Mouse (Mus musculus) megakaryocyte, adult 5-6 weeks (primary cell): ENCODE data around the gene Plin5. TPM values are rescaled to one million over a fixed set of nuclear protein-coding genes. Genes with fewer than 3 reads are reported as not detected.
"Not testable (repeated sequence)": the region's sequence is repeated elsewhere in the genome, so short reads cannot be mapped to it uniquely, and the experiment has no call there.

Experiments used
- ATAC-seq: 2 replicates; pipeline ENCODE4 v1.8.0; 2016; ENCODE audit warnings: mild to moderate bottlenecking, inconsistent platforms; ENCODE audit not compliant: poor library complexity, severe bottlenecking
- total RNA-seq, 2 experiments: library from RNA; stranded (forward) in 1 of 2; stranded (reverse) in 1 of 2; fragments of 153-499, 151-499 nt in 1 of 2; fragments of 221-1000, 200-1000 nt in 1 of 2; gene quantifications; 2 replicates each; pipeline versions ENCODE4 v1.2.3 to v1.2.4; 2015 to 2017

The Plin5 gene
- total RNA-seq, 2 experiments from 2014 or later, result 0.18 TPM; not detected in 1

GRCm38 (mm10) chr17:56108334-56109044 lies 8.9 kb downstream of the Plin5 start:
- ATAC-seq, result no peak

DNA sequence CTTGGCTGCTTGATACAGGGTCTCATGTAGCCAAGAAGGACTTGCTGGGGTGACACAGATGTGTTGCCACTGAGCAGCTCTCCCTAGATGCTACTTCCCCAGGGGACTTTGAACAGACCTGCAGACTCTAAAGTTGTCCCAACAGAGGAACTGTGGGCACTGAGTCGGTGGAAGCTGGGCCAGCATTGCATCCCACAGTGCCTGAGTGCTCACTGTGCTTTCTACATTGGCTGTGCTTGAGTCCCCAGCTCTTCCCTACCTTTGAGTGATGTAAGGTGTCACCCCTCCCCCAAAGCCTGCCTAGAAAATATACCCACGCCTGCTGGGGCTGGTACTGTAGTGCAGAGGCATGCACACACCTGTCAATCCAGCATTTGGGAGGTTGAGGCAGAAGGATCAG lies 9.7 kb downstream of the Plin5 start:
- no peak for ATAC-seq

DNA sequence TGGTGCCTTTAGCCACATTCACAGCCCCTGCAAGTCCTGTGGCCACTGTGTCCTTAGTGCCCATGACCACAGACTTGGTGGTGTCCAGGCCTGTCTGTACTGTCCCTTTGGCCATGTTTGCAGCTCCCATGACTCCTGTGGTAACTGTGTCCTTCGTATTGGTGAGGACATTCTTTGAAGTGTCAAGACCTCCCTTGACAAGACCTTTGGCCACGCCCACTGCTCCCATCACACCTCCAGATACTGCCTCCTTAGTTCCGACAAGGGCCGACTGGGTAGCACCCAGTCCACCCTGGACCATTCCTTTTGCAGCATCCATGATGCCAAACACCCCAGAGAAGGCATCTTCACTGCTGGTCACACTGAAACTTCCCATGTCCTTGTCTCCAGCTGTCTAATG lies 10.4 kb downstream of the Plin5 start:
- no peak for ATAC-seq

GRCm38 (mm10) chr17:56106436-56106835 lies 11.0 kb downstream of the Plin5 start:
- not testable (repeated sequence) for ATAC-seq

DNA sequence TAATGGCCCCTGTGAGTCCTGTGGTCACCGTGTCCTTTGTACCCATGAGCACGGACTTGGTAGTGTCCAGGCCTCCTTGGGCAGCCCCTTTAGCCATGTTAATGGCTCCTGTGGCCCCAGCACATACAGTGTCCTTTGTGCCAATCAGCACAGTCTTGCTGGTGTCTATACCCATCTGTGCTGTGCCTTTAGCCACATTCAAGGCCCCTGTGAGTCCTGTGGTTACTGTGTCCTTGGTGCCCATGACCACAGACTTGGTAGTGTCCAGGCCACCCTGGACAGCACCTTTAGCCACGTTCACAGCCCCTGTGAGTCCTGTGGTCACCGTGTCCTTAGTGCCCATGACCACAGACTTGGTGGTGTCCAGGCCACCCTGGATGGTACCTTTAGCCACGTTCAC lies 12.6 kb downstream of the Plin5 start:
- not testable (repeated sequence) for ATAC-seq

DNA sequence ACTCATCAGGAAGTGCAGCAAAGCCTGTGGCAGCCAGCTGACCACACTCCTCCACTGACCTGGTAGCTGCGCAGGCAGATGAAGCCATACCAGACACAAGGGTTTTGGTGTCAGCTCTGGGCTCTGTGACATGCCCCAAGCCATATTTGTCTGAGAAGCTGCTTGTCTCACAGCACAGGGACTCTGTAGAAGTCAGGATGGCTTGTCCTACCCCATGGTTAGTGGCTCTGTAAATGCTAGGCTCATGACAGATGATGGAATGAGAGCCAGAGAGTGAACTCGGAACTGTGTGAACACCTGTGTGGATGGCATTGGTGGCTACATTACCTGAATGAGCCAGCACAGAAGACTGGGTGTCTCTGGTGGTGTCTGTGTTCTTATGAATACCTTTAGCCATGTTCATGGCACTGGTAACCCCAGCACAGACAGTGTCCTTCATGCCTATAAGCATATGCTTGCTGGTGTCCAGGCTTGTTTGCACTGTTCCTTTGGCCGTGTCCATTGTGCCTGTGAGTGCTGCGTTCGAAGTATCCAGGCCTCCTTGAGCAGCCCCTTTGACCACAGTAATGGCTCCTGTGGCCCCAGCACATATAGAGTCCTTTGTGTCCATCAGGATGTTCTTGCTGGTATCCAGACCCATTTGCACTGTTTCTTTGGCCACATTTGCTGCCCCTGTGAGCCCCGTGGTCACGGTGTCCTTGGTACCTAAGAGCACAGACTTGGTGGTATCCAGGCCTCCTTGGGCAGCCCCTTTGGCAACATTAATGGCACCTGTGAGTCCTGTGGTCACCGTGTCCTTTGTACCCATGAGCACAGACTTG lies 13.7 kb downstream of the Plin5 start:
- no peak for ATAC-seq

DNA sequence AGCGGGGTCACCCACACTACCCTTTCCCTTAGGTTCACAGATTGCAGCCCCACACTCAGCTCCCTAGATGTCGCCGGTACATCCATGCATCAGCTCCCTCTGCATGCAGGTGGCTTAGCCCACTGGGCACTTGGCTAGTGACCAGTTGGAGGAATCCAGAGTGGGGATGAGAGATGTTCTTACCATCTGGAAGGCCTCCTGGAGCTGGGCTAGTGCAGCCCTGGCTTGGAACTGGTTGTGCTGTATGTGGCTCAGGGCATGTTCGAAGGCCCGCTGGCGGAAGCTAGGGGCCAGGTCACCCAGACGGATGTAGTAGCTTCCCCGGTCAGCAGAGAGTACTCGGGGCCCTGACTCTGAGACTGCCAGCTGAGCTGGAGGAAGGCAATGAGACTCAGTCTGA lies 14.5 kb downstream of the Plin5 start:
- no peak for ATAC-seq

- ATAC-seq, result no peak
These were observed 15.2 kb downstream of the Plin5 start for GRCm38 (mm10) chr17:56102158-56102557.

DNA sequence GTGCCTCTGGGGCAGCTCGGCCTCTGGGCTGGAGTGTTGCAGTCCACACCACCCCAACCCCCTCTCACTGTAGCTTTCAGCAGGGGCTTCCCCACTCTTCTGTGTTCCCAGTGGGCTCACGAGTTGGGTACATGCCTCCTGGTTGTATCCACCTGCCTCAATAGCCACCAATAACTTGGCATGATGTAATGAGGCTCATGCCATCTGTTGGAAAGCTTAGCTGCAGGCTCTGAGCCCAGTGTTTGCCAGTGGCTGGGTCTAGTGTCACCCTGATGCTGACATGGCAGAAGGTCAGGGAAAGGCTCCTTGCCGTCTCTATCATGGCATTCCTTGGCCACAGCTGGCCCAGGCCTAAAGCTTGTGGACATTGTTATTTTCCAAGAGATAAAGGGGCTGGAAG lies 16.6 kb downstream of the Plin5 start:
- no peak for ATAC-seq

DNA sequence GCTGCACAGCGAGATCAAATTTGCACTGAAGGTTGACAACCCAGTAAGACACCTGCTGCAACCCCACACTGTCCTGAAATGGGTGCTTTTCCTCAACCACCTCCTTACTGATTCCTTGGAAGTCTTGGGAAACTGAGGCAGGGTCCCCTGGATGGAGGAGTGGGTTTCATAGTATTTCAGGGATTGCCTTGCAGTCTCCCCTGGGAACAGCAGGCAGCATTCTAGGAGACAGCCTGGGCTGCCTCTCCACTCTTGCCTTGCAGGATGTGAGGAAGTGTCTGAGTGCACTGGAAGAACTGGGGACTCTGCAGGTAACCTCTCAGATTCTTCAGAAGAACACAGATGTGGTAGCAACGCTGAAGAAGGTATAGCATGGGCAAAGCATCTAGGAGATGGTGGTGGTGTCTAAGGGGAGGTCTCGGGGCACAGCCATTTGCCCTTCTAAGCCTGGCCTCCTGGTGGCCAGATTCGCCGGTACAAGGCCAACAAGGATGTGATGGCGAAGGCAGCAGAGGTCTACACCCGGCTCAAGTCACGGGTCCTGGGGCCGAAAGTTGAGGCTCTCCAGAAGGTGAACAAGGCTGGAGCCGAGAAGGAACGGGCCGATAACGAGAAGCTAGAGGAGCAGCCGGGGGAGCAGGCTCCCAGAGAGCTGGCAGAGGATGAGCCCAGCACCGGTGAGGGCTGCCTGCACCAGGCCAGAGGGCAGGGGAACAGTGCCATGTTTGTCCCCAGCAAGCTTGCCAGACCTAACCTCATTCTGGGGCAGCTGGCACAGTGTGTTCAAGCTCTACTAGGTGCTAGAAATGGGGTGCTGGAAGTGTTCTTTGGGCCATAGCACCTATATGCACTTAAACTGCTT lies 18.5 kb downstream of the Plin5 start:
- ATAC-seq, result no peak

DNA sequence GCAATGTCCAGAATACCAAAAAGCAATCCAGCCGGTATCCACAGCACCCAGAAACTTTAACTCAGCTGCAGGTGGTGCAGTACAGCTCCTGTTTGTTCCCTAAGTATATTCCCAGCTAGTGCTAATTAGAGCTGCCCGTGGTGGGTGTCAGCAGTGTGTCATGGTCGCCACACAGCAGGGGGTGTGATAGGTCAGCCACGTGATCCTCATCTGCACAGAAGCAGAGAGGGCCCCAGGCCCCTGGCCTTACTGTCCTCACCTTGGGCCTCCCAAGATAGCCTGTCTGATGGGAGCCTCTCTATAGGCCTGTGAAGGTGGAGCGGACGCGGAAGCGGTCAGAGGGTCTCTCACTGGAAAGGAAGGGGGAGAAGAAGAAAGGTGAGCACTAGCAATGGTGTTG lies 19.2 kb downstream of the Plin5 start:
- no peak for ATAC-seq

GRCm38 (mm10) chr17:56096883-56097282 lies 20.5 kb downstream of the Plin5 start:
- no peak for ATAC-seq

DNA sequence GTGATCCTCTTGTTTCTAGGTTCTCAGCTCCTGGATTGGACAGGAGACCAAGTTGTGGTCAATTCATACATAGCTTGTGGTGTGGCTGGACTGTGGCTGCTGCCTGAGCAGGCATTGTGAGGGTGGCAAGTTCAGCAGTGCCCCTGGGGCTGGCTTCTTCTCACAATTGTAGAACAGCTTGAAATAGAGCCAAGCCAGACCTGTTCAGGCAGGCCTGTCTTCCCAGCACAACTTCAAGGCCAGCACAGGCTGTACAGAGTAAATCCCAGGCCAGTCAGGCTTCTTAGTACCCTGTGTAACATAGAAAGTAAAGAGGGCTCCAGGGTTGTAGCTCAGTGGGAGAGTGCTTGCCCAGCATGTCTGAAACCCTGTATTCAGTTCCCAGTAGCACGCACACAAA lies 24.6 kb downstream of the Plin5 start:
- ATAC-seq, result no peak

GRCm38 (mm10) chr17:56092312-56092711 lies 25.1 kb downstream of the Plin5 start:
- no peak for ATAC-seq

DNA sequence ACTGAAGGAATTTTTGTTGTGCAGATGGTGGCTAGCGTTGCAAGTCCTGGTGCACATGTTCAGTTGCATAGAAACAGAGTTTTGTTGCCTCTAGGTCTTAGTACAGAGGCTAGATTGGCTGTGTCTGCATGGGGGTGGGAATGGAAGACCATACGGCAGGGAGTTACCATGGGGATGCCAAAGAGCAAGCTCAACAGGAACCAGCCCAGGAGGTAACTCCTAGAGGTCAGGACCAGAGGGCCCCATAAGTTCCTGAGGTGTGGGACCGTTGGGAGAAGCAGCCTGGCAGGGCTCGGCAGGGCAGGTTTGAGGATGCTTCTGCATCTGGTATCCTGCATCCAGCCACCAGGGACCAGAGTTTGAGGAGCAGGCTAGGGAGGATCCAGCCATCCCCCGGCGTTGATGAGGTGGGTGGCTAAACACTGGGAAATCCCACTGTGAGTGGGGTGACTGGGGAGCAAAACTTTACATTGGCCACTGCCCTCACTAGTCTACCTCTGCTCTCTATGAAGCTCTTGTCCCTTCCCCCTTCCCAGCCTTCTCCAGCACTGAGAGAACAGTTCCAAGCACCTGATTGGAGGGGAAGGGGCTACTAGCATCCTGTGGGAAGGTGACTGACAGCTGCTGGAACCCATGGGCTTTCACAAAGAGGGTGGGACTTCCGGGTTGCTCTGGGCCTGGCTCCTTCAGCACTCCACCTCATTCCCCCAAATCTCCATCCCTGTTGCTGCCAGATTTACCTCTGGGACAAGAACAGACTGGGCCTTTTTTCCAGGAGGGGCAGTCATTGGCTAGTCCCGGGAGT lies 36.4 kb downstream of the Plin5 start:
- ATAC-seq, result no peak

GRCm38 (mm10) chr17:56079921-56080320 lies 37.5 kb downstream of the Plin5 start:
- ATAC-seq, result no peak

GRCm38 (mm10) chr17:56078880-56079795 lies 38.3 kb downstream of the Plin5 start, which contains the start of gene Hdgfl2:
TSS of gene Hdgfl2 (plus strand) at chr17:56079634.
- ATAC-seq, result peak; percentile 71

DNA sequence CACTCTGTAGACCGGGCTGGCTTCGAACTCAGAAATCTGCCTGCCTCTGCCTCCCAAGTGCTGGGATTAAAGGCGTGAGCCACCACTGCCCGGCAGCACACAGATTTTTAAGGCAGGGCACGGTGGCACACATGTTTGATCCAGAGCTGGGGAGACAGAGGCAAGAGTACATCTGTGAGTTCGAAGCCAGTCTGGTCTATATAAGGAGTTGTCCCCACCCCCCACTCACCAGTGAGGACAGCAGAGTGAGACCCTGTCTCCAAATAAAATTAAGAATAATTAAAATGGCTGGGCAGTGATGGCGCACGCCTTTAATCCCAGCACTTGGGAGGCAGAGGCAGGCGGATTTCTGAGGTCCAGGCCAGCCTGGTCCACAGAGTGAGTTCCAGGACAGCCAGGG lies 39.0 kb downstream of the Plin5 start:
- ATAC-seq, result not testable (repeated sequence)

GRCm38 (mm10) chr17:56077523-56077922 lies 39.9 kb downstream of the Plin5 start:
- ATAC-seq, result no peak
